In genomic region chr19:43880420-43880819, GRCm38 (mm10) we compare ENCODE assay signal across 16 mouse cellular contexts. TPM values are rescaled to one million over a fixed set of nuclear protein-coding genes. Genes with fewer than 3 reads are reported as not detected.
DNase-seq lines count a peak whose midpoint lies in the region; ATAC-seq lines count a peak whose summit lies in the region.
"Had no signal": no experiment of that assay in that cellular context is flagged by ENCODE, and none has a peak within 500 bp of the region (broad histone marks: within the 10 kb centered on the region; RNA-seq: fewer than 3 reads in every experiment).

No protein-coding gene starts in this region.

- no peak for DNase-seq in embryonic facial prominence, embryonic 10.5 days (ENCODE audit: low spot score)
- no peak for DNase-seq in limb, embryonic 10.5 days (ENCODE audit: low spot score)
- DNase-seq in right cerebral cortex, postnatal 25 days = no peak
- DNase-seq: adrenal gland, postnatal 10 days; cerebellum, adult 9-10 months; gastrocnemius, postnatal 36 days; kidney, postnatal 14 days; lung, adult 18-20 months; retina, postnatal 1 day had no signal

- no peak overlapping the region for H3K4me3 ChIP-seq in embryonic facial prominence, embryonic 12.5 days
- H3K4me3 ChIP-seq in embryonic facial prominence, embryonic 10.5 days = no peak overlapping the region
- H3K4me3 ChIP-seq in limb, embryonic 12.5 days (replicated peaks) = no peak overlapping the region
- H3K4me3 ChIP-seq in limb, embryonic 10.5 days = no peak overlapping the region
- no peak overlapping the region for H3K4me3 ChIP-seq in embryonic facial prominence, embryonic 13.5 days
- H3K4me3 ChIP-seq in limb, embryonic 13.5 days = 0 out of 2 replicates have a peak overlapping the region, but pooled peaks have one; percentile 75
- H3K4me3 ChIP-seq in neural tube, embryonic 15.5 days (replicated peaks) = no peak overlapping the region

- WGBS in embryonic facial prominence, embryonic 12.5 days = 17% methylated on average over 3 of the region's 3 CpGs
- 12% methylated on average over 3 of the region's 3 CpGs for WGBS in embryonic facial prominence, embryonic 10.5 days
- 16% methylated on average over 3 of the region's 3 CpGs for WGBS in limb, embryonic 12.5 days
- 16% methylated on average over 3 of the region's 3 CpGs for WGBS in limb, embryonic 10.5 days
- 14% methylated on average over 3 of the region's 3 CpGs for WGBS in embryonic facial prominence, embryonic 13.5 days
- WGBS in limb, embryonic 13.5 days = 20% methylated on average over 3 of the region's 3 CpGs
- WGBS in neural tube, embryonic 15.5 days = 24% methylated on average over 3 of the region's 3 CpGs

- no peak for ATAC-seq in embryonic facial prominence, embryonic 12.5 days (ENCODE audit: insufficient number of reproducible peaks, insufficient read depth, low FRiP score, low TSS enrichment)
- ATAC-seq in limb, embryonic 12.5 days (ENCODE audit: insufficient number of reproducible peaks, insufficient read depth, low FRiP score, low TSS enrichment, low read depth) = no peak
- no peak for ATAC-seq in embryonic facial prominence, embryonic 13.5 days (ENCODE audit: insufficient number of reproducible peaks, insufficient read depth, low FRiP score, low TSS enrichment, low read depth)
- no peak for ATAC-seq in limb, embryonic 13.5 days (ENCODE audit: low FRiP score, low read depth)
- ATAC-seq in neural tube, embryonic 15.5 days (ENCODE audit: low FRiP score) = no peak

- H3K4me2 ChIP-seq in embryonic facial prominence, embryonic 12.5 days (replicated peaks) = peak overlapping the region; percentile 64; the same call in 1 of the 2 replicates
- H3K4me2 ChIP-seq in limb, embryonic 12.5 days = peak overlapping the region; percentile 68; the same call in 1 of the 2 replicates
- peak overlapping the region; percentile 89 for H3K4me2 ChIP-seq in embryonic facial prominence, embryonic 13.5 days
- peak overlapping the region; percentile 76 for H3K4me2 ChIP-seq in limb, embryonic 13.5 days (replicated peaks)
- no peak overlapping the region; the same call in 1 of the 2 replicates for H3K4me2 ChIP-seq in neural tube, embryonic 15.5 days

- no peaks in the 10 kb centered on the region for H3K9me3 ChIP-seq in embryonic facial prominence, embryonic 12.5 days
- H3K9me3 ChIP-seq in embryonic facial prominence, embryonic 10.5 days = peaks cover 4% of the 10 kb centered on the region; the same call in 1 of the 2 replicates
- H3K9me3 ChIP-seq in limb, embryonic 12.5 days = peaks cover 4% of the 10 kb centered on the region
- H3K9me3 ChIP-seq in limb, embryonic 10.5 days (replicated peaks) = no peaks in the 10 kb centered on the region
- 0 out of 2 replicates have a peak, but pooled peaks cover 3% of the 10 kb centered on the region for H3K9me3 ChIP-seq in embryonic facial prominence, embryonic 13.5 days
- no peaks in the 10 kb centered on the region for H3K9me3 ChIP-seq in limb, embryonic 13.5 days
- H3K9me3 ChIP-seq in neural tube, embryonic 15.5 days (replicated peaks) = no peaks in the 10 kb centered on the region

- H3K36me3 ChIP-seq in embryonic facial prominence, embryonic 12.5 days = no peaks in the 10 kb centered on the region
- no peaks in the 10 kb centered on the region for H3K36me3 ChIP-seq in embryonic facial prominence, embryonic 10.5 days (replicated peaks)
- peaks cover 3% of the 10 kb centered on the region for H3K36me3 ChIP-seq in limb, embryonic 12.5 days
- H3K36me3 ChIP-seq in limb, embryonic 10.5 days = 0 out of 2 replicates have a peak, but pooled peaks cover 3% of the 10 kb centered on the region
- H3K36me3 ChIP-seq in embryonic facial prominence, embryonic 13.5 days = 0 out of 2 replicates have a peak, but pooled peaks cover 2% of the 10 kb centered on the region
- 0 out of 2 replicates have a peak, but pooled peaks cover 2% of the 10 kb centered on the region for H3K36me3 ChIP-seq in limb, embryonic 13.5 days
- no peaks in the 10 kb centered on the region for H3K36me3 ChIP-seq in neural tube, embryonic 15.5 days
- H3K36me3 ChIP-seq: forebrain, embryonic 12.5 days had no signal

- peak overlapping the region; percentile 30; the same call in 1 of the 2 replicates for H3K27ac ChIP-seq in embryonic facial prominence, embryonic 12.5 days
- no peak overlapping the region for H3K27ac ChIP-seq in embryonic facial prominence, embryonic 10.5 days (replicated peaks)
- H3K27ac ChIP-seq in limb, embryonic 12.5 days = peak overlapping the region; percentile 50; the same call in 1 of the 2 replicates
- H3K27ac ChIP-seq in limb, embryonic 10.5 days = no peak overlapping the region
- no peak overlapping the region for H3K27ac ChIP-seq in embryonic facial prominence, embryonic 13.5 days
- H3K27ac ChIP-seq in limb, embryonic 13.5 days = peak overlapping the region; percentile 97; the same call in 1 of the 2 replicates
- H3K27ac ChIP-seq in neural tube, embryonic 15.5 days (replicated peaks) = no peak overlapping the region
- H3K27ac ChIP-seq: hindbrain, embryonic 14.5 days had no signal

- no peaks in the 10 kb centered on the region for H3K27me3 ChIP-seq in embryonic facial prominence, embryonic 12.5 days
- no peaks in the 10 kb centered on the region for H3K27me3 ChIP-seq in embryonic facial prominence, embryonic 10.5 days (replicated peaks; ENCODE audit: low read depth, poor library complexity, severe bottlenecking)
- no peaks in the 10 kb centered on the region for H3K27me3 ChIP-seq in limb, embryonic 12.5 days
- no peaks in the 10 kb centered on the region for H3K27me3 ChIP-seq in limb, embryonic 10.5 days (ENCODE audit: low read depth, poor library complexity, severe bottlenecking)
- H3K27me3 ChIP-seq in embryonic facial prominence, embryonic 13.5 days = no peaks in the 10 kb centered on the region
- no peaks in the 10 kb centered on the region for H3K27me3 ChIP-seq in limb, embryonic 13.5 days
- H3K27me3 ChIP-seq in neural tube, embryonic 15.5 days (replicated peaks) = no peaks in the 10 kb centered on the region
- H3K27me3 ChIP-seq: forebrain, embryonic 12.5 days had no signal

- peak overlapping the region; percentile 66; the same call in 1 of the 2 replicates for H3K9ac ChIP-seq in embryonic facial prominence, embryonic 12.5 days
- no peak overlapping the region for H3K9ac ChIP-seq in limb, embryonic 12.5 days (replicated peaks)
- H3K9ac ChIP-seq in embryonic facial prominence, embryonic 13.5 days = no peak overlapping the region
- no peak overlapping the region for H3K9ac ChIP-seq in limb, embryonic 13.5 days
- H3K9ac ChIP-seq in neural tube, embryonic 15.5 days (replicated peaks) = no peak overlapping the region

- H3K4me1 ChIP-seq in embryonic facial prominence, embryonic 12.5 days = peaks cover 44% of the 10 kb centered on the region
- H3K4me1 ChIP-seq in embryonic facial prominence, embryonic 10.5 days = peaks cover 71% of the 10 kb centered on the region
- H3K4me1 ChIP-seq in limb, embryonic 12.5 days (replicated peaks) = peaks cover 60% of the 10 kb centered on the region
- peaks cover 41% of the 10 kb centered on the region for H3K4me1 ChIP-seq in limb, embryonic 10.5 days
- H3K4me1 ChIP-seq in embryonic facial prominence, embryonic 13.5 days = peaks cover 61% of the 10 kb centered on the region
- H3K4me1 ChIP-seq in limb, embryonic 13.5 days = peaks cover 62% of the 10 kb centered on the region
- peaks cover 51% of the 10 kb centered on the region for H3K4me1 ChIP-seq in neural tube, embryonic 15.5 days

RNA-seq across cellular contexts. Expression of gene Dnmbp, which starts 59.6 kb away (rescaled TPM):
- polyA plus RNA-seq in embryonic facial prominence, embryonic 12.5 days (2016; fragmentation: Nextera tagmentation; extraction: Ambion mirVana) = 20.5 and 22.9 TPM in 2 replicates
- 20.4 and 20.8 TPM in 2 replicates for polyA plus RNA-seq in embryonic facial prominence, embryonic 10.5 days (2016; fragmentation: Nextera tagmentation; extraction: Ambion mirVana)
- 28.7 and 29.3 TPM in 2 replicates for polyA plus RNA-seq in limb, embryonic 12.5 days (2016; fragmentation: Nextera tagmentation; extraction: Ambion mirVana)
- polyA plus RNA-seq in limb, embryonic 10.5 days (2016; fragmentation: Nextera tagmentation; extraction: Ambion mirVana) = 19.4 and 22.0 TPM in 2 replicates
- polyA plus RNA-seq in embryonic facial prominence, embryonic 13.5 days (2015; fragmentation: Nextera tagmentation; extraction: Ambion mirVana) = 19.9 and 20.5 TPM in 2 replicates
- polyA plus RNA-seq in limb, embryonic 13.5 days (2015; fragmentation: Nextera tagmentation; extraction: Ambion mirVana) = 26.7 and 27.3 TPM in 2 replicates
- polyA plus RNA-seq in neural tube, embryonic 15.5 days (2015; fragmentation: Nextera tagmentation; extraction: Ambion mirVana) = 8.0 and 12.7 TPM in 2 replicates

Comparison
In these comparisons a context has a peak if more than half of its experiments do, and no peak if none do; other contexts are left out.
1. H3K27ac ChIP-seq: peak in embryonic facial prominence, embryonic 12.5 days (single experiment), limb, embryonic 12.5 days (single experiment) and limb, embryonic 13.5 days (single experiment); none in embryonic facial prominence, embryonic 10.5 days (single experiment), limb, embryonic 10.5 days (single experiment), embryonic facial prominence, embryonic 13.5 days (single experiment) and neural tube, embryonic 15.5 days (single experiment).